Mouse (Mus musculus): ENCODE measurements at regions not wholly inside any gene's neighbourhood (a gene's known extent, or its start where the extent isn't known, plus 50 kb on each side); places are given as distances from the start of the nearest gene placed in this dataset.
A peak's percentile ranks its signal among the peaks of the same experiment; 100 is the strongest.

DNA sequence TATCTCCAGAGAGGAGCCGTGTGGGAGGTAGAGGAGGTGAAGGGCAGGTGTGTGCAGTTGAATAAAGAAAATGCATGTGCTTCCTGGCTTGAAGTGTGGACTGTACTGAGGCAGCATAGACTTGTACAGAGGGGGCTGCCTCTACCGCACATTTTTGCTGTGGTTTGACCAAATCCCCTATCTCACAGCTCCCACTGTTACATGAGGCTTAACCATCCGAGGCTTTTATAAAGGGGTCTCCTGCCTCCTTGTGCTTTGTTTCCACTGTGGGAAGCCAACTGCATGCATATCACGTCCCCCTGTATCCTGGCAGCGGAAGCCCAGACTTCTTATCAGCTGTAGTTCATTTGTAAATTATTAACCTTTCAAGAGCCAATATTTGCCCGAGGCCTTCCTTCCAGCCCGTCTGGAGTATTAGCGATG lies 53.6 kb upstream of the Camk1g start:
- Histone ChIP-seq H3K4me3 (ENCODE audit: low read depth, low read length) (no peak overlapping the region), H3K9ac (ENCODE audit: low read length) (no peak overlapping the region), H3K4me1 (replicated peaks; ENCODE audit: control insufficient read depth, insufficient read depth, low read length) (no peaks in the 10 kb centered on the region), H3K36me3 (ENCODE audit: control insufficient read depth, insufficient read depth, low read length) (no peaks in the 10 kb centered on the region), H3K27ac (ENCODE audit: low read depth, low read length) (no peak overlapping the region), H3K27me3 (ENCODE audit: control insufficient read depth, insufficient read depth, low read length) (peaks cover 5% of the 10 kb centered on the region; the same call in 1 of the 2 replicates), H3K4me2 (ENCODE audit: low read depth, low read length, severe bottlenecking) (no peak overlapping the region), H3K9me3 (ENCODE audit: control insufficient read depth, low read length) (no peaks in the 10 kb centered on the region)
- no peak for DNase-seq (ENCODE audit: low spot score)
- WGBS = 58% methylated on average over 8 of the region's 8 CpGs
- no peak for ATAC-seq (replicated peaks; ENCODE audit: low FRiP score)

DNA sequence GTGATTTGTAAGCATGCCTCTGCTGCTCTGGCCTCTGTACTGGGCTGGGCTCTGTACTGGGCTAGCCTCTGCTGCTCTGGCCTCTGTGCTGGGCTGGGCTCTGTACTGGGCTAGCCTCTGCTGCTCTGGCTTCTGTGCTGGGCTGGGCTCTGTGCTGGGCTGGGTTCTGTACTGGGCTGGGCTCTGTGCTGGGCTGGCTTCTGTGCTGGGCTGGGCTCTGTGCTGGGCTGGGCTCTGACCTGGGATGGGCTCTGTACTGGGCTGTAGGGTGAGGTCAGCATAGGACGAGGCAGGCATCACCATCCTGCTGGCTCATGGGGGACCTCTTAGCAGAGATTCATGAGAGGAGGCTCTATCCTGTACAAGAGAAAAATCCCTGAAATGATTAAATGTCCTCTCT lies 52.8 kb upstream of the Camk1g start:
- H3K4me1 ChIP-seq (replicated peaks; ENCODE audit: control insufficient read depth, insufficient read depth, low read length) = no peaks in the 10 kb centered on the region
- no peak for DNase-seq (ENCODE audit: low spot score)
- H3K4me3 ChIP-seq (ENCODE audit: low read depth, low read length) = no peak overlapping the region
- no peak overlapping the region for H3K4me2 ChIP-seq (ENCODE audit: low read depth, low read length, severe bottlenecking)
- 67% methylated on average over 1 of the region's 1 CpGs for WGBS
- no peaks in the 10 kb centered on the region for H3K9me3 ChIP-seq (ENCODE audit: control insufficient read depth, low read length)
- no peaks in the 10 kb centered on the region for H3K36me3 ChIP-seq (ENCODE audit: control insufficient read depth, insufficient read depth, low read length)
- ATAC-seq (replicated peaks; ENCODE audit: low FRiP score) = no peak
- no peak overlapping the region for H3K9ac ChIP-seq (ENCODE audit: low read length)
- H3K27ac ChIP-seq (ENCODE audit: low read depth, low read length) = no peak overlapping the region
- peaks cover 5% of the 10 kb centered on the region; the same call in 1 of the 2 replicates for H3K27me3 ChIP-seq (ENCODE audit: control insufficient read depth, insufficient read depth, low read length)

DNA sequence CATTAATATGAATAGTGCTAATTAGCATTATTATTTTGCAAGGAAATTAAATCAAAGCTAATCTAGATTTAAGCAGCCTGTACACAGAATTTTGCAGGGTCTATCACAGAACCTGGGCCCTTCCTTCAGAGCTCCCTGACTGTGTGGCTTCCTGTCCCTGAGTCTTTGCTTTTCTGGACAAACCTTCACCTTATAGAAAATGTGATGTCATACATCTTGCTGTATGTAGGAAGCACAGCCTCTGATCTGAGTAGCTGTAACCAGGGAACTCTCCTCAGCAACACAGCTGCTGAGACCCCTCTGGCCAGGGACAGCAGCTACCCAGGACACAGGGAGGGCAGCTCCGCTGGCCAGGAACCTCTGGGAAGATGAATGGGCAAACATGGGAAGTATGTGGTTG lies 51.7 kb upstream of the Camk1g start:
- no peak overlapping the region for H3K4me2 ChIP-seq (ENCODE audit: low read depth, low read length, severe bottlenecking)
- H3K4me3 ChIP-seq (ENCODE audit: low read depth, low read length) = no peak overlapping the region
- WGBS = 86% methylated on average over 1 of the region's 1 CpGs
- no peak overlapping the region for H3K27ac ChIP-seq (ENCODE audit: low read depth, low read length)
- no peak for DNase-seq (ENCODE audit: low spot score)
- no peaks in the 10 kb centered on the region for H3K4me1 ChIP-seq (replicated peaks; ENCODE audit: control insufficient read depth, insufficient read depth, low read length)
- no peaks in the 10 kb centered on the region for H3K36me3 ChIP-seq (ENCODE audit: control insufficient read depth, insufficient read depth, low read length)
- H3K27me3 ChIP-seq (ENCODE audit: control insufficient read depth, insufficient read depth, low read length) = peaks cover 2% of the 10 kb centered on the region; the same call in 1 of the 2 replicates
- ATAC-seq (replicated peaks; ENCODE audit: low FRiP score) = no peak
- H3K9ac ChIP-seq (ENCODE audit: low read length) = no peak overlapping the region
- no peaks in the 10 kb centered on the region for H3K9me3 ChIP-seq (ENCODE audit: control insufficient read depth, low read length)

GRCm38 (mm10) chr1:193421414-193421813 lies 51.3 kb upstream of the Camk1g start:
- no peak for DNase-seq (ENCODE audit: low spot score)
- H3K9me3 ChIP-seq (ENCODE audit: control insufficient read depth, low read length) = no peaks in the 10 kb centered on the region
- no peak for ATAC-seq (replicated peaks; ENCODE audit: low FRiP score)
- H3K4me1 ChIP-seq (replicated peaks; ENCODE audit: control insufficient read depth, insufficient read depth, low read length) = no peaks in the 10 kb centered on the region
- no peak overlapping the region for H3K4me3 ChIP-seq (ENCODE audit: low read depth, low read length)
- H3K4me2 ChIP-seq (ENCODE audit: low read depth, low read length, severe bottlenecking) = no peak overlapping the region
- H3K27ac ChIP-seq (ENCODE audit: low read depth, low read length) = no peak overlapping the region
- no peak overlapping the region for H3K9ac ChIP-seq (ENCODE audit: low read length)
- no peaks in the 10 kb centered on the region for H3K36me3 ChIP-seq (ENCODE audit: control insufficient read depth, insufficient read depth, low read length)
- peaks cover 2% of the 10 kb centered on the region; the same call in 1 of the 2 replicates for H3K27me3 ChIP-seq (ENCODE audit: control insufficient read depth, insufficient read depth, low read length)

MicroRNA genes in the stretch of these regions (microRNA counts, 519-probe panel; counts per million panel counts)
- 5,916 counts per million, percentile 79 among the panel's probes with 10 or more counts for microRNA mmu-miR-205

Small RNA genes in the stretch of these regions (microRNA-seq; reads per million reads assigned to microRNA genes)
- gene Mir205 (ENCODE audit: insufficient number of aligned reads) = 1,554 reads per million, percentile 72 among the genes with 10 or more reads in this experiment

All from forebrain, embryonic 11.5 days (tissue).